Mouse (Mus musculus) granulocyte monocyte progenitor cell, adult 5-6 weeks (primary cell): Measurements from ENCODE around the gene Celf1. TPM values are rescaled to one million over a fixed set of nuclear protein-coding genes. Genes with fewer than 3 reads are reported as not detected.
"Not testable (repeated sequence)": the region's sequence is repeated elsewhere in the genome, so short reads cannot be mapped to it uniquely, and the experiment has no call there.

Experiments
- ATAC-seq: replicated peaks from 2 replicates; pipeline ENCODE4 v1.8.0; 2016; ENCODE audit warnings: mild to moderate bottlenecking, moderate TSS enrichment, inconsistent platforms; ENCODE audit not compliant: poor library complexity, severe bottlenecking
- total RNA-seq, 2 experiments: library from RNA; stranded (forward) in 1 of 2; stranded (reverse) in 1 of 2; fragments of 200-712, 200-1000 nt in 1 of 2; fragments of >200 nt in 1 of 2; fragmentation: Nextera tagmentation in 1 of 2; gene quantifications; 2 replicates each; pipeline ENCODE4 v1.2.3; 2014 to 2017

Celf1 gene
- total RNA-seq, 2 experiments from 2014 or later, result 26.5 to 42.2 TPM

DNA sequence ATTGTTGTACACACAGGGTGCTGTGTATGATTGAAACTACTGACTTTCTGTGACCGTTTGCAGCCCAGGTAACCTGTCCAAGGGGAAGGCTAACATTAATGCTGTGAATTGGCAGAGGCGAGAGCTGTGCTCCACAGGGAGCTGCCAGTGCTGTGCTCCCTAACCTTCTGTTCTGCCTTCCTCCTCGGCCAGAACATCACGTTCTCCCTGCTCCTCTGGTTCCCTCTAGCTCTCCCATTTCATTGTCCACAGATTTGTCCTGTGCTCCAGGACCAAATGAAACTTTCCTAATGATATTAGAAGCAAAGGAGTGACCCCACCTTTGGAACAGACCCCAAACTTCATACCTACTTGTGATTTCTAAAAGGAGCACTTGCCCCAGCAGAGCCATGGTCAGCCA, 75.2 kb downstream of the Celf1 start:
- no peak for ATAC-seq

DNA sequence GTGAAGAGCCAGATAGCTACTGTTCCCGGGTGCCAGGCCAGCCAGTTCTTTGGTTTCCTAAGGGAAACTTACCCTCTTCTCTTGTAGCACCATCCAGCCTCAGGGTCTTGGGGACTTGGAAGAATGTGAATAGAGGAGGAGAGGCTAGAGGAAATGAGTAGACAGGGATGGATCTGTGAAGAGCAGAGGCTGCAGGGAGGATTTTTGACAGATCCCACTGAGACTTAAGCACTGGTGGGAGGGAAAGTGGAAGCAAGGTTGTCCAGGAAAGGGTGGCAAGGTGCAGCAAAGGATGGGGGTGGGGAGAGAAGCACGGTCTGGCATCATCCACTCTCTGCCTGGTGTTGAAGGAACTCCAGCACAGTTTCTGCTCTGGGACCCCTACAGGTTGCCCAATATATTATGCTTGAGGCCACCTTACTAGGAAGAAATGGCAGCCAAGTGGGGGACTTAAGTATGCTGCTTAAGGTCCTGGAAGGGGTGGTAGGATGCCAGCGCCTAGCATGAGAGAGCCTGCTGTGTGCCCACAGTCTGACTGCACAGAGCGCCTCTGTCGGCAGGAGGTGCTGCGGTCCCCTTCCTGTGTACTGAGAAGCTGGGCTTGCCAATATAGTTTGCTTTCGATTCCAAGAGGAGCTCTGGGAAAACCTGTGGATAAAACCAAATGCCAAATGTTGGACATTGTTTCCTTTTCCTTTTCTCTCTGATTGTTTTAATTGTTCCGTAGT, 78.0 kb downstream of the Celf1 start:
- no peak for ATAC-seq

DNA sequence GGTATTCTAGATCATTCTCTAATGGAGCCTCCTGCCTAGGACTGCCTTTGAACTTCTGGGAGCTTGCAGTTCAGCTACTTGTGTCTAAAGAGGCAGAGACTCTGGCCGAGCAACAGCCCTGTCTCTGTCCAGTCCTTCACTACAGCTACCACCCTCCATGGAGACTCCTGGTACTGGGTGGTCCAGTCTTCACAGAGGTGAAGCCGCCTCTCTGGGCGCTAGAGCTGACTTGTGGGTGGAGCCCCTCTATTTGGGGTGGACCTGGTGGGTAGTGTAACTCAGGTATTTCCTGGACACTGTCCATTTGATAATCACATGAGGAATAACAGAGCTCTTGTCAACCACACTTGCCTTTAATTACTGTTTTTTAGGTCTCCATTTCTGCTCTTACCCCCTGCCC, 79.7 kb downstream of the Celf1 start:
- no peak for ATAC-seq

DNA sequence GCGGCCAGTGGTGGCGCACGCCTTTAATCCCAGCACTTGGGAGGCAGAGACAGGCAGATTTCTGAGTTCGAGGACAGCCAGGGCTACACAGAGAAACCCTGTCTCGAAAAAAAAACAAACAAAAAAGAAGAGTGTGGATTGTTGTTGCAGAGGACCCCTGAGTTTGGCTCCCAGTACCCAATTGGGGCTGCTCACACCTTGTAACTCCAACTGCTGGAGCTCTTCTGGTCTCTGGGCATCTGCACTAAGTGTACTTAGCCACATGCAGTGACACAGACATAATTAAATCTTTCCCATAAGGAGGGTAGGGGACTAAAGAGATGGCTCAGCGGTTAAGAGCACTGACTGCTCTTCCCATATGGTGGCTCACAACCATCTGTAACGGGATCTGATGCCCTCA, 82.1 kb downstream of the Celf1 start:
- ATAC-seq, result not testable (repeated sequence)

DNA sequence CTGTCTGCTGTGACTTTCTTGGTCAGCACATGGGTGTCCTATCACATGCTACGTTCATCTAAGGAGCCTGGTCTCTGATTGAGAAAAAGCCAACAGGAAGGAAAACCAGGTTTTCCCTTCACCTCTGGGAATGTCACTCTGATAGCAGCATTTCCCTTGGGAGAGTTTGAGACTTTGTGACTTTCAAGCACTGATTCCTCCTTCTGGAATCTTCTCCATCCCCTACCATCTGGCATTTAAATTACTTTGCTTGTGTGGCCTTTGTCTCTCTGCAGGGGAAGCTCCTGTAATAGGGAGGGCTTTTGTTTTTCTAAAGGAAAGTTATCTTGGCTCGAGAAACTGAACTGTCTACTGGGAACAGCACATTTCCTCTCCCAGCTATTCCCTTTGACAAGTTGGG, 82.9 kb downstream of the Celf1 start:
- ATAC-seq, result no peak

DNA sequence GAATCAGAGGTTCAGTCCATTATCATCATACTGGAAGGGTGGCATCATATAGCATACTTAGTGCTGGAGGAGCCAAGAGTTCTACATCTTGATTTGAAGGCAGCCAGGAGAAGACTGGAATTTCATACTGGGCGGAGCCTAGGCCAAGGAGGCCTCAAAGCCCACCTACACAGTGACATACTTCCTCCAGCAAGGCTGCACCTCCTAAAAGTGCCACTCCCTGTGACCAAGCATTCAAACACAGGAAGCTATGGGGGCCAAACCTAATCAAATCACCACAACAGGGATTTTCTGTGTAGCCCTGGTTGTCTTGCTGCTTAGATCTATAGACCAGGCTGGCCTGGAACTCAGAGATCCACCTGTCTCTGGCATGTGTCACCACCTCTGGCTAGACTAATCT, 83.8 kb downstream of the Celf1 start:
- ATAC-seq, result no peak

DNA sequence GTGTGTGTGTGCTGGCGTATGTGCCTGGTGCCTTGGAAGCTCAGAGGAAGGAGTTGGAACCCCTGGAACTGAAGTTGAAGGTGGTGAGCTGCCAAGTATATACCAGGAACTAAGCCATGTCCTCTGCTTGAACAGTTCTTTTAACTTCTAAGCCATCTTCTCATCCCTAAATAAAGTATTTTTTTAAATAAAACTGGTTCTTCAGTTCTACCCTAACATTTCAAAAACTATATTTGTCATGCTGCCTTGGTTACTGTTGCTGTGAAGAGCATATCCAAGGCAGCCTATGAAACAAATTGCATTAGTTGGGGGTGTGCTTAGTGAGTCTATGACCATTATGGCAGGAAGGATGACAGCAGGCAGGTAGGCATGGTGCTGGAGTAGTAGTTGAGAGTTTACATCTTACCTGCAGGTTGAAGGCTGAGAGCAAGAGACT, 84.9 kb downstream of the Celf1 start:
- ATAC-seq, result no peak

DNA sequence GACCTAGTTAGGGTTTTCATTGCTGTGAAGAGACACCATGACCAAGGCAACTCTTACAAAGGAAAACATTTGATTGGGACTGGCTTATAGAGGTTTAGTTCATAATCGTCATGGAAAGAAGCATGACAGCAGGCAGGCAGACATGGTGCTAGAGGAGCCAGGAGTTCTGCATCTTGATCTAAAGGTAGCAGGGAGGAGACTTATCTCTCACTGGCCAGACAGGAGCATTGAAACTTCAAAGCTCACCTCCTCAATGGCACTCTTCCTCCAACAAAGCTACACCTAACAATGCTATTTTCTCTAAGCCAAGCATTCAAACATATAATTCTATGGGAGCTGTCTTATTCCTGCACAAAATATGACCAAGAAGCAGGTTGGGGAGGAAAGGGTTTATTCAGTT, 86.3 kb downstream of the Celf1 start:
- no peak for ATAC-seq

DNA sequence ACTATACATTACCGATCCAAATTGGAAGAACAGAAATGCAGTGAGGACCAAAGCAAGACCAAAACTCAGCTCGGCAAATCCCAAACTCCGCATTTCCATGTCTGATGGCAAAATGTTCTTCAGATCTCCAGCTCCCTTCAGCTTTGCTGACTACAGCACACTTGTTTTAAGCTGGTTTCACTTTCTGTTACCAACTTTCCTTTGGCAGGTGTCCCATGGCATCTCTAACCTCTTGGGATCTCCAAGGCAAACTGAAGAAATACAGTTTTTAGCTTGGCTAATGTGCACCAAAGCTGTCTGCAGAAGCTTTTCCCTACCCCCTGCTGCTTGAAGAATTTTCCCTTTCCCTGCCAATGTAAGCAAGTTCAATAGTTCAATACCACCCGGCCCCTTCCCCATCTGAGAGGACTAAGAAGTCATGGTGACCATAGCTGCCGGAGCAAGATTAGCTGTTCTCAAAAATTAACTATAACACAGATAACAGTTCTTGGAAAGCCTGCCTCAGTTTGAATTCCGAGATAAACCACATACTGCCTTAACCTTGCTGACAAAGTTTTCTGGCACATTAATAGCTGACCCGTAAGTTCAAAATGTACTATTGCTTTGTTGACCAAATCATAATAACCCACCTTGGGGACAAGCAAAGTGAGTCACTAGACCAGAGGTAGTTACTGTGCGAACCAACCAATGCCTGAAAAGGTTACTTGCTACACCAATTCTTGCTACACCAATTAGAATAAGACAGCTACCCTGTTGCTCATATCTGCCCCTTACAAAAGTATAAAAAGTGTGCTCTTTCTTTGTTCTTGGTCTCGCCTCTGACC, 87.4 kb downstream of the Celf1 start:
- no peak for ATAC-seq

DNA sequence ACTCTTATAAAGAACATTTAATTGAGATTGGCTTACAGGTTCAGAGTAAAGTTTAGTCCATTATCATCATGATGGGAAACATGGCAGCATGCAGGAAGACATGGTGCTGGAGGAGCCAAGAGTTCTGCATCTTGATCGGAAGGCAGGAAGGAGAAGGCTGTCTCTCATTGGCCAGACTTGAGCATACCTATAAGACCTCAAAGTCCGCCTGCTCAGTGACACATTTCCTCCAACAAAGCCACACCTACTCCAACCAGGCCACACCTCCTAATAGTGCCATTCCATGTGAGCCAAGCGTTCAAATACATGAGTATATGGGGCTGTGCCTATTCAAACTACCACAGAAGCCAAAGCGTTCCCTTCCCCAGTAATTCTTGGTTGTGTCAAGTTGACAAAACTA, 91.0 kb downstream of the Celf1 start:
- ATAC-seq, result no peak

DNA sequence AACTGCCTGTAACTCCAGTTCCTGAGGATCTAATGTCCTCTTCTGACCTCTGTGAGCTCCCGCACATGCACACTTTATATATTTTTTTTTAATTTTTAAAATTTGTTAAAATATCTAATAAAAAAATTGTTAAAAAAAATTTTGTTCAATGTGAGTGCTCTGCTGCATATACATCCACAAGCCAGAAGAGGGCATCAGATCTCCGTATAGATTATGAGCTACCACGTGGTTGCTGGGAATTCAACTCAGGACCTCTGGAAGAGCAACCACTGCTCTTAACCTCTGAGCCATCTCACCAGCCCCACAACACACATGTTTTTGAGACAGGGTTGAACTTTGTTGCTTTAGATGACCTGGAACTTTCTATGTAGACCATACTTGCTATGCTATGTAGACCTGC, 92.8 kb downstream of the Celf1 start:
- ATAC-seq, result peak; percentile 60; the same call in 1 of the 2 replicates

DNA sequence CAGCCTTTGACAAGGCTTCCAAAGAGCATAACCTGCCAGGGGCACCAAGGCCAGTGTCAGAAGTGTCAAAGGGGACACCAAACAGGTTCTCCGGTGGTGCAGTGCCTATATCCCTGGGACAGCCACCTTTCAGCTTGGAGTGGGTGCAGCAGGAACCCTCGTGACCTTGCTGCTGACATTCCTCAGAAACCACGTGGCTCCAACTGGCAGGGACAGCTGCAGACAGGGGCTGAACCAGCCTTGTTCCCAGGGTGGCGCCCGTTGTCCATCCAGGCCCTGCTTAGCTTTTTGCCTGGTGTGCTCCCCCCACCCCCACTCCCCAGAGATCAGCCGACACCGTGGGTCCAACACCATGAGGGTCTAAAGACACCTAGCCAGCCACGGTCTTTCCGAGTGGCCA, 95.2 kb downstream of the Celf1 start, which contains the start of gene Rapsn:
Rapsn (plus strand) TSS at position 236 of the 400 bp plus-strand sequence.
- no peak for ATAC-seq

DNA sequence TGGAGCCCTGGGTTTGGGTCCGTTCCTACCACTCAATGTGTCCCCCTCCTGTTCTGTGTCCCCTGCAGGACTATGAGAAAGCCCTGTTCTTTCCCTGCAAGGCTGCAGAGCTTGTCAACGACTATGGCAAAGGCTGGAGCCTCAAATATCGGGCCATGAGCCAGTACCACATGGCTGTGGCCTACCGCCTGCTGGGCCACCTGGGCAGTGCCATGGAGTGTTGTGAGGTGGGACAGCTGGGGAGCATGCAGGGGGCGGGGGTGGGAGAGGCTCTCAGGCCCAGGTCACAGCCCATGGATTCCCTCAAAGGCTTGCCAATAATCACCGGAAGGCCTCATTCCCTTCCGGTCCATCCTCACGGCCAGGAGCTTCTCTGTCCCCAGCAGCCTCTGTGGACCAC, 101.6 kb downstream of the Celf1 start:
- ATAC-seq, result no peak

DNA sequence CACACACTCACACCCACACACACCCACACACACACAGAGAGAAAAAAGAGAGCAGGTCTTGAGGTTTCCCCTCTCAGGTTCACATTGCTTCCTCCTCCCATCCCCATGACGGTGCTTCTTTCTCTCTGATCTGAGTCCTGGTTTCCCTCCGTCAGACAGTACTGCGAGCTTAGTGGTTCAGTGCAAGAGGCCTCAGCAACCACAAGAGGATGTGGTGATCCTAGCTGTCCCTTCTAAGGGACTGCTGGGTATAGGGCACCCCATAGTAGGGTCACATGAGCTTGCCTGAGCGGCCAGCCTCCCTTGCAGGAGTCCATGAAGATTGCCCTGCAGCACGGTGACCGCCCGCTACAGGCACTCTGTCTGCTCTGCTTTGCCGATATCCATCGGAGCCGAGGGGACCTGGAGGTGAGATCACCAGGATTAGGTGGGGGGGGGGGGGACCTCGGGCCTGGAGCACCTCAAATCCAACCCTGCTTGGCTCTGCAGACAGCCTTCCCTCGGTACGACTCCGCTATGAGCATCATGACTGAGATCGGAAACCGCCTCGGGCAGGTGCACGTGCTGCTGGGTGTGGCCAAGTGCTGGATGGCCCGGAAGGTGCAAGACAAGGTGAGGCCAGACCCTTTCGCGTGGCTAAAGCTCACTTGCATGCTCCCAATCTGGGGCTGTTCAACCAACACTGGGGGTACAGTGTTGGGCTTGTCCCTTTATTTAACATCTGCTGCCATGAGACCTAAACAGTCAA, 102.6 kb downstream of the Celf1 start:
- ATAC-seq, result peak; percentile 98

DNA sequence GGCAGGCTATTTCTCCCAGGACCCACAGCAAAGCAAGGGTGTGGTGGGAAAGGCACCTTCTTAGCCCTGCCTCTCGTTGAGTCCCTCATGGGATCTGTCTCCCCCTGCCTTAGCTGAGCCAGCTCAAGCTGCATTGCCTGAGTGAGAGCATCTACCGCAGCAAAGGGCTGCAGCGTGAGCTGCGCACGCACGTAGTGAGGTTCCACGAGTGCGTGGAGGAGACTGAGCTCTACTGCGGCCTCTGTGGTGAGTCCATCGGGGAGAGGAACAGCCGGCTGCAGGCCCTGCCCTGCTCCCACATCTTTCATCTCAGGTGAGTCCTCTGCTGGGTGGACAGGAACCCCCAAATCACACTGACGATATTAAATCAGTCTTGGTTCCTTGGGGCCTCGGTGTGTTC, 104.5 kb downstream of the Celf1 start:
- no peak for ATAC-seq

DNA sequence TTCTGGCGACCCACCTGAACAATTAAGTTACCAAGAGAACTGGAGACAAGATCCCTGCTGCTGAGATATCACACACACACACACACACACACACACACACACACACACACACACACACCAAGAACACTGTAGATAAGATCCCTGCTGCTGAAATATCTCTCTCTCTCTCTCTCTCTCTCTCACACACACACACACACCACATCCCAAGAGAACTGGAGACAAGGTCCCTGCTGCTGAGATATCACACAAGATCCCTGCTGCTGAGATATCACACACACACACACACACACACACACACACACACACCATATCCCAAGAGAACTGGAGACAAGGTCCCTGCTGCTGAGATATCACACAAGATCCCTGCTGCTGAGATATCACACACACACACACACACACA, 105.6 kb downstream of the Celf1 start:
- ATAC-seq, result not testable (repeated sequence)

DNA sequence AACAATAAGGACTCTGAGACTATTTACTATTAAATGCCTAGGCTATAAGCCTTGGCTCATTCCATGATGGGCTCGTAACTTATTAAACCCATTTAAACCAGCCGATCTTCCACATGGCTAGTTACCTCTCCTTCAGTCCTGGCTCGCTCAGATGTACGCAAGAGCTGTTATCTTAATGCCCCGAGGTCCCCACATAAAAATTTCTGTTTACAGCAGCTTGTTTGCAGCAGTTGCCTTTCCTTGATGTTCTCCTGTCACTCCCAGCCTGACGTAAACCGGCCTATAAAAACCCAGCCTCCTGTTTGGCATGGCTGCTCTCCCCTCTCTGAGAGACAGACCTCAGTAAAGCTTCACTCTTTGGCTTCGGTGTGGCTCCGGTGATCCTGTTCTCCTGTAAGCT, 107.2 kb downstream of the Celf1 start:
- no peak for ATAC-seq

DNA sequence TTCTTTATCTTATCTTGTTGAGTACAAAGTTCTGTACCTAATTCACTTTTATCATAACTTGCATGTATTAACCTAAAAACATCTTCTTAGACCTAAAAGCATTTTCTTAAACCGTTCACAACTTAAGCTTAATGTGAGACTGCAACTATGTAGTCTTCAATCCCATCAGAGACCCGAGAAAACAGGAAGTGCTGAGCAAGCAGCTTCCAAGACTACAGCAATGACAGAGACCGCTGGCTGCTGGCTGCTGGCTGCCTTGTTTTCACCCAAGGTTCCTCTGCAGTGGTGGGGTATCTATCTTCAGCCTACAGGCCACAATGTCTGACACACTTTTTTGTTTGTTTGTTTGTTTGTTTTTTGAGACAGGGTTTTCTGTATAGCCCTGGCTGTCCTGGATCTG, 111.7 kb downstream of the Celf1 start:
- ATAC-seq, result 0 out of 2 replicates have a peak, but pooled peaks have one; percentile 25

DNA sequence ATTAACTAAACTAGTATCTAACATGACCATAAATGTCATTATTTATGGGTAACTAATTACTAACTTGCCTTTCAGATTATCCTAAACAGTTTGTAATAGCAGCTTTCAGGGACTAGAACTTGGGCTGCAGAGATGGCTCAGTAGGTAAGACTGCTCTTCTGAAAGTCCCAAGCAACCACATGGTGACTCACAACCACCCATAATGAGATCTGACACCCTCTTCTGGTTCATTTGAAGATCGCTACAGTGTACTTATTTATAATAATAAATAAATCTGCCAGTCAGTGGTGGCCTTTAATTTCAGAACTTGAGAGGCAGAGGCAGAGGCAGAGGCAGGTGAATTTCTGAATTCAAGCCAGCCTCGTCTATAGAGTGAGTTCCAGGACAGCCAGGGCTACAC, 112.6 kb downstream of the Celf1 start:
- no peak for ATAC-seq

DNA sequence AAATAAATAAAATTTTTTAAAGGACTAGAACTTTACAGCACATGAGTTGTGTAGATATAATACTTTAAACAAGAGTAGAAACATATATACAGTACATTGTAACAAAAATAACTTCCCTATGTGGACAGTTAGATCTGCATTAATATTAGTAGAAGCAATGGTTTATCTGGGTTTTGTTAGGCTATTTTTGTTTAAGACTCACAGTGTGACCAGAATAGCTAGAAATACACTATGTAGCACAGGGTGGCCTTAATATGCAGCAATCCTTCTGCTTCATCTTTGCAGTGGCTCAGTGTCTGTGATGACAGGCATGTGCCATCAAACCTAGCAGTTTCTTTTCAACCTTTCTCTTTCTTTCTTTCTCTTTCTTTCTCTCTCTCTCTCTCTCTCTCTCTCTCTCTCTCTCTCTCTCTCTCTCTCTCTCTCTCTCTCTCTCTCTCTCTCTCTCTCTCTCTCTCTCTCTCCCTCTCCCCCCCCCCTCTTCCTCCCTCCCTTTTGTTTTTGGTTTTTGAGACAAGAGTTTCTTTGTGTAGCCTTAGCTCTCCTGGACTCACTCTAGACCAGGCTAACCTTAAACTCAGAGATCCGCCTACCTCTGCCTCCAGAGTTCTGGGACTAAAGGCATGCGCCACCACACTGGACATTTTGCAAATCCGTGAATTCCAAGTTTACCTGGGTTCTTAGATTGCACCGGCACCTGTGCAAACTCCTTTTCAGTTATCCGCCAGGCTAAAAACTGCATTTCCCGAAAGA, 113.2 kb downstream of the Celf1 start:
- no peak for ATAC-seq
